Mouse (Mus musculus): ENCODE data around the gene Zfp384.

Gene Zfp384

DNA sequence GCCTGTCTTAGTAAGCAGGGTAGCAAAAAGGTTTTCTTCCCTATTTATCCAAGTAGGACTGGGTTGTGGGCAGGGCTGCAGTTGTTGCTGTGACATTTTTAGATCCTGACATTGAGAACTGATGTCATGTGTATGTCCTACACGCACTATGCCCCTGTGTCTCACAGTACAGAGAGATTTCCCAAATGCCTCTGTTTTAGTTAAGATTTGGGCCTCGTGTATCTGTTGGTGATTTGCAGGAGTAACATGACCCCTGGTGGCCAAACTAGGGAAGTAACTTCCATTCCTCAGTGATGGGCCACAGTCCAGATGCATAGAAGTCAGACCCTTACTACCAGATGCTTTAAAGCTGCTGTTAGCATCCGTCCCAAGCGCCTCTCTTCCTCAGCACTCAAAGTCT lies 75.5 kb downstream of the Zfp384 start:
- no peak for DNase-seq

Measured in right cerebral cortex, postnatal 25 days (tissue).